Mouse (Mus musculus): ENCODE measurements around the gene Tead1.

- no peak for TF ChIP-seq POLR2A (IDR thresholded peaks at IDR 0.05; ENCODE audit: insufficient read depth, low read length)
- no peak for TF ChIP-seq CTCF (IDR thresholded peaks at IDR 0.05; ENCODE audit: low read depth, low read length)
- no peak for TF ChIP-seq EP300 (IDR thresholded peaks at IDR 0.05; ENCODE audit: insufficient read depth, low read depth, low read length)
Measured at GRCm38 (mm10) chr7:112864188-112864587, 185.1 kb downstream of the Tead1 start.
